Mouse (Mus musculus): ENCODE measurements at regions not wholly inside any gene's neighbourhood (a gene's known extent, or its start where the extent isn't known, plus 50 kb on each side); places are given as distances from the start of the nearest gene placed in this dataset.
A peak's percentile ranks its signal among the peaks of the same experiment; 100 is the strongest.

GRCm38 (mm10) chr16:5455352-5455965 lies 199.7 kb upstream of the Eef2kmt start:
- DNase-seq: no peak

GRCm38 (mm10) chr16:5454243-5454642 lies 198.5 kb upstream of the Eef2kmt start:
- no peak for DNase-seq

- no peak for DNase-seq
Observed at GRCm38 (mm10) chr16:5452971-5453370, 197.2 kb upstream of the Eef2kmt start.

GRCm38 (mm10) chr16:5445776-5446175 lies 190.0 kb upstream of the Eef2kmt start:
- no peak for DNase-seq

- no peak for DNase-seq
Observed at GRCm38 (mm10) chr16:5444785-5445184, 189.0 kb upstream of the Eef2kmt start.

- DNase-seq: no peak
Observed at GRCm38 (mm10) chr16:5439717-5440116, 183.9 kb upstream of the Eef2kmt start.

GRCm38 (mm10) chr16:5438405-5438804 lies 182.6 kb upstream of the Eef2kmt start:
- DNase-seq: no peak

GRCm38 (mm10) chr16:5431689-5432088 lies 175.9 kb upstream of the Eef2kmt start:
- DNase-seq: no peak

- DNase-seq: peak; percentile 89
Observed at GRCm38 (mm10) chr16:5431111-5431510, 175.3 kb upstream of the Eef2kmt start.

GRCm38 (mm10) chr16:5429466-5429865 lies 173.7 kb upstream of the Eef2kmt start:
- DNase-seq: no peak

GRCm38 (mm10) chr16:5425908-5426307 lies 170.1 kb upstream of the Eef2kmt start:
- DNase-seq: no peak

- DNase-seq: no peak
Observed at GRCm38 (mm10) chr16:5422041-5422440, 166.3 kb upstream of the Eef2kmt start.

GRCm38 (mm10) chr16:5421591-5421990 lies 165.8 kb upstream of the Eef2kmt start:
- DNase-seq: no peak

GRCm38 (mm10) chr16:5419467-5419866 lies 163.7 kb upstream of the Eef2kmt start:
- no peak for DNase-seq

- DNase-seq: no peak
Observed at GRCm38 (mm10) chr16:5418462-5419197, 162.8 kb upstream of the Eef2kmt start.

- DNase-seq: no peak
Observed at GRCm38 (mm10) chr16:5415310-5415709, 159.5 kb upstream of the Eef2kmt start.

GRCm38 (mm10) chr16:5411819-5412385 lies 156.1 kb upstream of the Eef2kmt start:
- DNase-seq: no peak

GRCm38 (mm10) chr16:5406711-5407110 lies 150.9 kb upstream of the Eef2kmt start:
- peak; percentile 6 for DNase-seq

- DNase-seq: no peak
Observed at GRCm38 (mm10) chr16:5393336-5393735, 137.6 kb upstream of the Eef2kmt start.

GRCm38 (mm10) chr16:5382930-5383329 lies 127.1 kb upstream of the Eef2kmt start:
- no peak for DNase-seq

- DNase-seq: no peak
Observed at GRCm38 (mm10) chr16:5382228-5382884, 126.6 kb upstream of the Eef2kmt start.

- DNase-seq: no peak
Observed at GRCm38 (mm10) chr16:5380626-5381025, 124.8 kb upstream of the Eef2kmt start.

- no peak for DNase-seq
Observed at GRCm38 (mm10) chr16:5377001-5377400, 121.2 kb upstream of the Eef2kmt start.

Measured in cerebellum, adult 9-11 months (tissue).